Mouse (Mus musculus) kidney, postnatal 4 days (tissue): Measurements from ENCODE around the gene Ms4a6d.
"Not testable (repeated sequence)": the region's sequence is repeated elsewhere in the genome, so short reads cannot be mapped to it uniquely, and the experiment has no call there.

Source experiments
- DNase-seq, 2 experiments: peaks; one replicate each; pipeline ENCODE4 v3.0.0; 2021; ENCODE audit warnings: mixed read lengths in 2 of 2

Ms4a6d gene

DNA sequence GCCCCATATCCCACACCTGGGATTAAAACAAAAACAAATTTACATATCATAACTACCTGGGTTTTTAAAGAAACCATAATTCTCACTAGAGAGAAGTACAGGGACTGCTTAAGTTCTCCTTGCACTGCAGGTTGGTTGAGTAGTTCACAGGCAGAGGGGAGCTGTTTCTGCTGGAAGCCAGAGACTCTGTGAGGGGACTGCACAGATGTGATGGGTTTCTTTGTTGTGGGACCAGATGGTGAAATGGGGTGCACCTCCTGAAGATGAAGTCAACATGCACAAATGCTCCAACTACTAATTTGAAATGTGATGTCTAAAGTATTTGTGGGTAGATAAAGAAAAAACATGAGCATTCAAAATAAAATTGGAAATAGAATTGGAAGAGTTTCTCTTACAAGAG lies 56.7 kb downstream of the Ms4a6d start:
- DNase-seq = no peak

DNA sequence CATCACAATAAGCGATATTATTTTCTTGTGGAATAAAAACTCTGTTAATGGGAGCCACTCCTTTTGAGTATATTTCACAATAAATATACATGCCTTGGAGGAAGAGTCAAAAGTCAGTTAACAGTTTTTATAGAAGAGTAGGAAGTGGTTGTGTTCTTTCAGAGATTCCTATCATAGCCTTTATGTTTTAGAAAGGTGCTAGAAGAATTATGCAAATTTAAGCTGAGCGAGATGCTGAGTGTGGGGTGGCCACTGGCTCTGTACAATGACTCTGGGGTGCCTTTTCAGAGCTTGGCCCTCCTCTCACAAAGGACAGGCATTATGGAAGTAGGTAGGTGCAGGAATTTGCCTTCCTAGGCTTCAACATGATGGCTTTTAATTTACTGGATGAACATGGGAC lies 60.3 kb downstream of the Ms4a6d start:
- DNase-seq = not testable (repeated sequence)

DNA sequence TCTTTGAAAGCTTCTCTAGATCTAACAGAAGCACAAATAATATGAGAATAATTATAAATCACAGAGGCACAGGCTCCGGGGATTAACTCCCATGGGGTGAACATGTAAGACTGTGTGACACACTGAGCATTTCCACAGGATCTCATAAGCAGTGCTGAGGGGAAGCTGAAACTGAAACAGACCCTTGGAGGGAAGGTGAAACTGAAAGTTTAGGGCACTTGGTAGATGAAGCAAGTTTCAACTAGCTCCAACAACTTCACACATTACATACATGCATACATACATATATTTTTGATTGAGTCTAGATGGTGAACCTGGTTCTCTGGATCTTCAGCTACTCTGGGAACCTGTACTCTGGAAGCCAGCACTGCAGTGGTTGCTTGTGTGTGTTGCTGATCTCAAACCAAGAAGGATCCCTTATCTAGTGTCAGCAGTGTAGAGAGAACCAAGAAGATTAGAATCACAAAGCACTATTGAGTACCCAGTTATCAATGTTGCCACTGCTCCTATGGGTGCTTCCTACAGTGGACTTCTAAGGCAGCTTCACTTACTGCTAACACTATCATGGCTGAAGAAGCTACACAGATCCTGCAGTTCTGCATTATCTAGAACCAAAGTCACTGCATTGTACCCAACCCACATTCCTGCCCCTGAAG lies 64.4 kb downstream of the Ms4a6d start:
- not testable (repeated sequence) for DNase-seq

- DNase-seq = peak; percentile 3 to 15
Observed at GRCm38 (mm10) chr19:11537336-11537735, 67.3 kb downstream of the Ms4a6d start.
